Mouse (Mus musculus) midbrain, embryonic 16.5 days (tissue): ENCODE results near the gene Wnt9a. TPM values are rescaled to one million over a fixed set of nuclear protein-coding genes. Genes with fewer than 3 reads are reported as not detected.

Source experiments
- ATAC-seq: fragments of 200-750 bp; cut with Nextera tagmentation; 2 replicates; pipeline ENCODE4 v1.8.0; 2017; ENCODE audit warnings: moderate TSS enrichment
- H3K27ac ChIP-seq: fragments of 300-500 bp; sonication (generic); 2 replicates; pipeline ENCODE4 v1.5.1; 2014; ENCODE audit warnings: mild to moderate bottlenecking, low read length, mixed read lengths
- H3K27me3 ChIP-seq: fragments of 300-500 bp; sonication (generic); 2 replicates; pipeline ENCODE4 v1.6.1; 2014; ENCODE audit warnings: low read depth, low read length, mixed read lengths; ENCODE audit not compliant: control insufficient read depth, insufficient read depth
- H3K36me3 ChIP-seq: fragments of 300-500 bp; sonication (generic); 2 replicates; pipeline ENCODE4 v1.6.1; 2014; ENCODE audit warnings: mild to moderate bottlenecking, low read length, moderate library complexity, mixed read lengths; ENCODE audit not compliant: control insufficient read depth, insufficient read depth
- H3K4me1 ChIP-seq: fragments of 300-500 bp; sonication (generic); 2 replicates; pipeline ENCODE4 v1.6.1; 2014; ENCODE audit warnings: mild to moderate bottlenecking, low read length, mixed read lengths; ENCODE audit not compliant: control insufficient read depth, insufficient read depth
- H3K4me2 ChIP-seq: fragments of 300-500 bp; sonication (generic); 2 replicates; pipeline ENCODE4 v1.6.1; 2014; ENCODE audit warnings: mild to moderate bottlenecking, low read length, mixed read lengths
- H3K4me3 ChIP-seq: fragments of 300-500 bp; sonication (generic); 2 replicates; pipeline ENCODE4 v1.5.1; 2014; ENCODE audit warnings: low read depth, mild to moderate bottlenecking, low read length, moderate library complexity, mixed read lengths
- H3K9ac ChIP-seq: fragments of 300-500 bp; sonication (generic); 2 replicates; pipeline ENCODE4 v1.6.1; 2014; ENCODE audit warnings: low read depth, low read length, mixed read lengths
- H3K9me3 ChIP-seq: fragments of 300-500 bp; sonication (generic); replicated peaks from 2 replicates; pipeline ENCODE4 v1.6.1; 2014; ENCODE audit warnings: mild to moderate bottlenecking, low read length, mixed read lengths; ENCODE audit not compliant: control insufficient read depth, poor library complexity, severe bottlenecking
- WGBS: fragments of 180-500 bp; shearing (Covaris S2); extraction: QIAGEN DNeasy Blood & Tissue Kit; methylation state at CpG from one replicate; pipeline ENCODE4 v1.1.7; 2014; 5-methylcytosine and 5-hydroxymethylcytosine counted together
- polyA plus RNA-seq: library from polyadenylated mRNA; unstranded; fragments of >200 nt; fragmentation: Nextera tagmentation; extraction: Ambion mirVana; gene quantifications from 2 replicates; pipeline ENCODE4 v1.2.1, GENCODE M21; 2015

Gene Wnt9a
- polyA plus RNA-seq, 1 experiment from 2014 or later: 3.6 TPM

DNA sequence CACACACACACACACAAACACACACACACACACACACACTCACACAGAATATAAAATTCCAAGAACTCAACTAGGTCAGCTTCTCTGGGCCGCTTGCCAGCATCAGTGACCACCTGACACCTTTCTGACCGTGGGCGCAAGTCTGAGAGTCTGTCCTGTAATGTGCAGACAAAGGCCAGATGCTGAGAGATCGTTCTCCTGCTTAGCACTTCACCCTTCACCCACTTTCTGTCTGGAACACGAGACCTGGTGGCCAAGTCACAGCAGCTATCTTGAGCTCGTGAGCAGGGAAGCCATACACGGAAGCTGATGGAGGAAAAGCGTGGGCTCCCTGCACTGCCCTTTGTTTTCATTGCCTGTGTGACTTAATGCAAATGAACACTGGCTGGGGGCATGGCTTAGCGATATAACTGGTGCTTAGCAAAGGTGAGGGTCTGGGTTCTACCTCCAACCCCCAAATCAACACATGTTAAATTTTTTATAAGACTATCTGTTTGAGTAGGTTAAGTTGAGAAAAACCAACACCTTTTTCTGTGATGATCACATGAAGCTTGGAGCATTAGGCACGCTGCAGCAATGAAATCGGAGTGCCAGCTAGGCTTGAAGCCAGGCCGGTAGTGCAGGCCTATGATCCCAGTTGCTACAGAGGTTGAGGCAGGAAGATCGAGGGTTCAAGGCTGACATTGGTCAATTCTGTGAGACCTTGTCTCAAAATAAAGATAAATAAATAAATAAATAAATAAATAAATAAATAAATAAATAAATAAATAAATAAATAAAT, 31.4 kb downstream of the Wnt9a start:
- H3K27ac ChIP-seq: no peak overlapping the region
- no peaks in the 10 kb centered on the region for H3K9me3 ChIP-seq
- H3K4me1 ChIP-seq: no peaks in the 10 kb centered on the region
- ATAC-seq: no peak
- H3K27me3 ChIP-seq: no peaks in the 10 kb centered on the region
- H3K4me2 ChIP-seq: no peak overlapping the region
- H3K36me3 ChIP-seq: no peaks in the 10 kb centered on the region
- 67% methylated on average over 13 of the region's 13 CpGs for WGBS
- no peak overlapping the region for H3K9ac ChIP-seq
- no peak overlapping the region for H3K4me3 ChIP-seq

DNA sequence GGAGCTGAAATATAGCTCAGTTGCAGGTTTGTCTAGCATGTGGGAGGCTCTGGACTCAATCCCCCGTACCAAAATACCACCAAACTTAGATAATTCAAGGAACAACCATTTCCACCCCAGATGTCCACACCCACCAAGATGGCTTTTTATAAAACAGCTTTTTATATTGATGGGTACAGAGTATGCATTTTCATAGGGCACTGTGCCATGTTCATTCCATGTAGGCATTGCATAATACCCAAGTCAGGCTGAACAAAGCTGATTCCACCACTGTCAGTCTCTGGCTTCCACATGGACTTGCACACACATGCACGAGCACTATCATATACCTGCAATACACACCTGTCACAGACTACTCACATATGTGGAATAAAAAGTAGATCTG, 32.0 kb downstream of the Wnt9a start:
- Histone ChIP-seq H3K4me3 (no peak overlapping the region), H3K27ac (no peak overlapping the region), H3K27me3 (no peaks in the 10 kb centered on the region), H3K36me3 (no peaks in the 10 kb centered on the region), H3K9ac (no peak overlapping the region), H3K4me2 (no peak overlapping the region), H3K9me3 (no peaks in the 10 kb centered on the region), H3K4me1 (no peaks in the 10 kb centered on the region)
- WGBS: 97% methylated on average over 2 of the region's 2 CpGs
- ATAC-seq: no peak

DNA sequence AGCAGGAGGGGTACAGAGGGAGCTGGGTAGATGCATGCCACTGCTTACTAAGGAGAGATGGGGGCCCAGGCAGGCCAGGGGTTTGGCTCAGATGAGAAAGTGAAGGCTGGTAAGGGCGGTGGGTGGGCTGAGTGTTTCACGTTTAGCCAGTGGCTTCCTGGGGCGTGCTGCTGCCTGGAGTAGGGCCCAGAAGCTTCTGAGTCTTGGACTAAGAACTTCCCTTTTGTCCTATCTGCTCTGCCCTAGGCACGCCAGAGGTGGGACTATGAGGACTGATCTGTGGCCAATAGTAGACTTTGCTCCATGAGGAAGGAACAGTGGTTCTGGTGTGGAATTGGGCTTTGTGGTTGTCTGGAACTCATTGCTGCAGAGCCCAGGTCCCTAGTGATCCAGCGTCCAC, 36.2 kb downstream of the Wnt9a start:
- WGBS: 77% methylated on average over 5 of the region's 5 CpGs
- no peak for ATAC-seq
- Histone ChIP-seq H3K4me1 (no peaks in the 10 kb centered on the region), H3K9me3 (no peaks in the 10 kb centered on the region), H3K4me3 (no peak overlapping the region), H3K4me2 (no peak overlapping the region), H3K9ac (no peak overlapping the region), H3K36me3 (no peaks in the 10 kb centered on the region), H3K27me3 (no peaks in the 10 kb centered on the region), H3K27ac (no peak overlapping the region)

GRCm38 (mm10) chr11:59346166-59346910, 39.6 kb downstream of the Wnt9a start:
- Histone ChIP-seq H3K27ac (no peak overlapping the region), H3K9ac (no peak overlapping the region), H3K4me2 (no peak overlapping the region), H3K36me3 (no peaks in the 10 kb centered on the region), H3K4me1 (no peaks in the 10 kb centered on the region), H3K27me3 (no peaks in the 10 kb centered on the region), H3K9me3 (no peaks in the 10 kb centered on the region), H3K4me3 (no peak overlapping the region)
- ATAC-seq: no peak
- 79% methylated on average over 11 of the region's 11 CpGs for WGBS

DNA sequence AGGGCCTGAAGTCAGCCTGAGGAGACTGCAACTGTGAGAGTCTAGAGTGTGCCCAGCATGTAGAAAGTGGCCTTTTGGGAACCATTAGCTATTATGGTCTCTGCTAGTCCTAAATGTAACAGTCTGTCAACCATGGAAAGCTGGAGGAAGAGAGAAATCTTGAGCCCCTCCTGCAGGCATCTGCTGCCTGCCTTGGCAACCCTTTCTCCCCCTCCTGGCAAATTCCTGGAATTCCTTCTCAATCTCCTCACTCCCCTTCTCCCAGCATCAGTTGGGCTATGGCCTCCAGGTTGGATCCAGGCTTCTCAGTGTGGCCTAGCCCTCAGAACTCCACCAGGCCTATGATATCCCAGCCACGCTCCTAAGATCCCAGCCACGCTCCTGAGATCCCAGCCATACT, 43.6 kb downstream of the Wnt9a start:
- H3K4me1 ChIP-seq: no peaks in the 10 kb centered on the region
- ATAC-seq: no peak
- 86% methylated on average over 2 of the region's 2 CpGs for WGBS

GRCm38 (mm10) chr11:59354793-59355192, 48.1 kb downstream of the Wnt9a start:
- H3K9me3 ChIP-seq: no peaks in the 10 kb centered on the region
- H3K4me2 ChIP-seq: no peak overlapping the region
- no peak overlapping the region for H3K27ac ChIP-seq
- no peak for ATAC-seq
- no peaks in the 10 kb centered on the region for H3K36me3 ChIP-seq
- no peaks in the 10 kb centered on the region for H3K27me3 ChIP-seq
- WGBS: 80% methylated on average over 4 of the region's 4 CpGs
- H3K4me3 ChIP-seq: no peak overlapping the region
- no peak overlapping the region for H3K9ac ChIP-seq
- H3K4me1 ChIP-seq: no peaks in the 10 kb centered on the region

More for the DNA sequence above, 43.6 kb downstream of the Wnt9a start:
- no peak overlapping the region for H3K9ac ChIP-seq
- H3K36me3 ChIP-seq: no peaks in the 10 kb centered on the region
- no peaks in the 10 kb centered on the region for H3K27me3 ChIP-seq
- H3K27ac ChIP-seq: no peak overlapping the region
- H3K4me3 ChIP-seq: no peak overlapping the region
- H3K4me2 ChIP-seq: no peak overlapping the region
- no peaks in the 10 kb centered on the region for H3K9me3 ChIP-seq

GRCm38 (mm10) chr11:59356874-59357289, 50.2 kb downstream of the Wnt9a start:
- 79% methylated on average over 11 of the region's 11 CpGs for WGBS
- ATAC-seq: no peak
- H3K9ac ChIP-seq: no peak overlapping the region

DNA sequence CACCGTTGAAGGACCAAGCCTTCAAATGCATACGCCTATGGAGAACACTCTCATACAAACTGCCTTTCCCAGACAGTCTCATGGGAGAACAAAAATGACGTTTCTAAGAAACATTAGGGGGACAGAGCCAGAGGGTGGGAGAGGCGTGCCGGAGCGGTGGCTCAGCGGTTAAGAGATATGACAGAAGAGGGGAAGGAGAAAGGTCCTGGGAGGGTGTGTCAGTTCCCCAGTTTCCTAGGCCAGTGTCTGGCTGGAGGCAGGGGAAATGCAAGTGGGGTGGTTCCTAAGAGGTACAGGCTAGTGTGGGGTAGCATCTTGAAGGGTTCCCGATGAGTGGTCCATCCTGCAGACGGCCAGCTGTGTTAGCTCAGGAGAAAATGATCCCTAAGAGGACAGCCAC, 54.6 kb downstream of the Wnt9a start:
- H3K4me2 ChIP-seq: no peak overlapping the region
- WGBS: 90% methylated on average over 9 of the region's 9 CpGs
- H3K9ac ChIP-seq: no peak overlapping the region
- ATAC-seq: no peak
- no peaks in the 10 kb centered on the region for H3K9me3 ChIP-seq
- no peak overlapping the region for H3K4me3 ChIP-seq
- no peaks in the 10 kb centered on the region for H3K4me1 ChIP-seq
- no peaks in the 10 kb centered on the region for H3K36me3 ChIP-seq
- H3K27ac ChIP-seq: no peak overlapping the region
- no peaks in the 10 kb centered on the region for H3K27me3 ChIP-seq

More at GRCm38 (mm10) chr11:59356874-59357289, 50.2 kb downstream of the Wnt9a start:
- no peak overlapping the region for H3K27ac ChIP-seq
- no peaks in the 10 kb centered on the region for H3K27me3 ChIP-seq
- no peaks in the 10 kb centered on the region for H3K36me3 ChIP-seq
- no peak overlapping the region for H3K4me2 ChIP-seq
- H3K4me3 ChIP-seq: no peak overlapping the region
- no peaks in the 10 kb centered on the region for H3K4me1 ChIP-seq
- no peaks in the 10 kb centered on the region for H3K9me3 ChIP-seq

GRCm38 (mm10) chr11:59364007-59364406, 57.3 kb downstream of the Wnt9a start:
- Histone ChIP-seq H3K27ac (no peak overlapping the region), H3K27me3 (no peaks in the 10 kb centered on the region), H3K4me2 (no peak overlapping the region), H3K9me3 (no peaks in the 10 kb centered on the region), H3K9ac (no peak overlapping the region), H3K36me3 (no peaks in the 10 kb centered on the region), H3K4me3 (no peak overlapping the region), H3K4me1 (no peaks in the 10 kb centered on the region)
- no peak for ATAC-seq
- WGBS: 87% methylated on average over 9 of the region's 9 CpGs
